Mouse (Mus musculus) duodenum, adult 2 months (tissue): ENCODE results near the gene Fmr1. TPM values are rescaled to one million over a fixed set of nuclear protein-coding genes. Genes with fewer than 3 reads are reported as not detected.

Source experiments
- polyA plus RNA-seq: library from polyadenylated mRNA; depleted of rRNA; stranded (reverse); fragments of >200 nt; gene quantifications from 2 replicates; pipeline ENCODE4 v1.2.3, GENCODE M21; 2012; ENCODE audit warnings: low replicate concordance; rRNA removed

Fmr1 gene
- 0.61 and 2.4 TPM in 2 replicates for polyA plus RNA-seq

DNA sequence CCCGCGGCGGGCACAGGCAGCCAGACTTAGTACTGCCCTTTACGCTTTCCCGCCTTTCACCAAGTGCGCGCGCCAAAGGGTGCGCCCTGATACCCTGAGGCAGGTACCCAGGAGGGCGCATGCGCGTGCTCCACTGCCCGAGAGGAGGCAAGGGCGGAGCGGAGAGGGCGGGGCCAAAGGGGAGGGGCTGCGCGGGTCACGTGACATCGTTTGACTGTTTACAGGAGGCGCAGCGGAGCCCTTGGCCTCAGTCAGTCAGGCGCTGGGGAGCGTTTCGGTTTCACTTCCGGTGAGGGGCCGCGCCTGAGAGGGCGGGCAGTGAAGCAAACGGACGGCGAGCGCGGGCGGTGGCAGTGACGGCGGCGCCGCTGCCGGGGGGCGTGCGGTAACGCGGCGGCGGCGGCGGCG, at the start of gene Fmr1:
Gene Fmr1, plus strand, starts transcription at position 209 of the 408 bp plus-strand sequence.

DNA sequence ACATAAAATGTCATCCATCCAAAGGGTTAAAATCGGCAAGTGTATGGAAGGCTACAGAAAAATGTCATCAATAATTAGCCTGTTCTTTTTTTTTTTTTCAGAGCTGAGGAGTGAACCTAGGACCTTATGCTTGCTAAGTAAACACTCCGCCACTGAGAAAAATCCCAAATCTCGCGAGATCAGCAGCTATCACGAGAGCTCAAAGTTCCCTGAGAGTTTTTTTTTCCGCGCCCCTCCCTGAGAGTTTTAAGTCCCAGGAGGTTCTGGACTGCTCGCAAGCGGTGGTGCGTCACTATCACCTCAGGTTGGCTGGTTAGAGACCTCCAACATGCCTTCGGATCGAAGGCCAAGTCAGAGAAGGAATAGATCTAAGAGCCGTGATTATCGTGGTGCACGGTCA, 83.3 kb downstream of the Fmr1 start, which contains the start of gene Fmr1nb:
Gene Fmr1nb, plus strand, starts transcription at position 234 of the 400 bp plus-strand sequence.

Other genes with a start within 250 kb of the Fmr1 start
- 0.25 and 2.6 TPM in 2 replicates for gene Fmr1nb, start 83.3 kb downstream of the Fmr1 start, polyA plus RNA-seq
- gene Gm14698, start 142.6 kb downstream of the Fmr1 start, polyA plus RNA-seq = 0.02 TPM in 1 of 2 replicates, not detected in the other
- not detected in 2 replicates for gene Gm6812, start 214.5 kb downstream of the Fmr1 start, polyA plus RNA-seq